Comparison of ENCODE assay signal across 8 mouse cellular contexts in the genomic region with DNA sequence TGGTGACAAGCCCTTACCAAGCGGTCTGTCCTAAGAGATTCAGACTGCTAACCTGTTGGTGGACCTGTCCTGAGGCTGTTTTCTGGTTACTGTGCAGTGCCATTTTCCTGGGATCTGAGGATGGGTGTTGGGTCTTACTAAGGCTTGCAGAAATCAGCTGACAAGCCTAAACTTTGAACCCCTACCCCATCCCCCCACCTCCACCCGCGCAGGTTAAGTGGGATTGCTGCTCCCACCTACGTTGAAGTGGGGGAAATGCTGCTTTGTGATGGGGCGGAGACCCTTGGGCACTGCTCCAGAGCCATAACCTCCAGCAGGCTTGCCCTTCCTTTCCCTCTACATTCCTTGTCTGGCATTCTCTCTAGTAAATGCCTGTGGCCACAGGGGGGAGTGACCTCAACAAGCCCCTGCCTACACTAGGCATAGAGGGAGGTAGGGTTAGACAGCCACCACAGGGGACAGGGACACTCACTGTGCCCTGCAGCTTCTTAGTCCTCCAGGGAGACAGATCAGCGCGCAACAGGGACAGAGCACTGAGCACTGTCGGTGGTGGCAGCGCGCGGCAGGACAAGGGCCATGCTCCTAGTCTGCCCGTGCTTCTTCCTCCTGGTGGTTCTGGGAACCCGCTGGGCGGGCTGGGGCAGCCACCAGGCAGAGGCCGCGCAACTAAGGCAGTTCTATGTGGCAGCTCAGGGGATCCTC. TPM values are rescaled to one million over a fixed set of nuclear protein-coding genes. Genes with fewer than 3 reads are reported as not detected.
DNase-seq lines count a peak whose midpoint lies in the region; ATAC-seq and TF ChIP-seq lines count a peak whose summit lies in the region.

TSS of gene F5 (plus strand) at position 452 of the 702 bp plus-strand sequence.

- H3K9ac ChIP-seq in intestine, embryonic 15.5 days: no peak within 1 kb of the TSS
- H3K9ac ChIP-seq in liver, embryonic 14.5 days (replicated peaks): no peak within 1 kb of the TSS

- TF ChIP-seq CTCF in liver, embryonic 14.5 days (IDR thresholded peaks at IDR 0.05; ENCODE audit: low read depth): peak; percentile 37

- no peak within 1 kb of the TSS for H3K27ac ChIP-seq in intestine, embryonic 15.5 days
- H3K27ac ChIP-seq in liver, embryonic 14.5 days: no peak within 1 kb of the TSS

- H3K4me3 ChIP-seq in erythroblast, embryonic 14.5 days (replicated peaks): peak within 1 kb of the TSS; percentile 31
- H3K4me3 ChIP-seq in intestine, embryonic 15.5 days (replicated peaks): no peak within 1 kb of the TSS
- H3K4me3 ChIP-seq in liver, embryonic 14.5 days (ENCODE audit: insufficient read depth in 1 of 2, low read depth in 2 of 2, low read length in 2 of 2): peak within 1 kb of the TSS; percentile 35 to 46

- TF ChIP-seq EP300 in liver, embryonic 14.5 days (IDR thresholded peaks at IDR 0.05; ENCODE audit: low read depth): no peak

- H3K4me2 ChIP-seq in intestine, embryonic 15.5 days (replicated peaks): peak within 1 kb of the TSS; percentile 39
- peak within 1 kb of the TSS; percentile 29 for H3K4me2 ChIP-seq in liver, embryonic 14.5 days (ENCODE audit: low read depth)

- DNase-seq in ES-CJ7 (ENCODE audit: low read depth, low spot score): peak; percentile 68
- no peak for DNase-seq in liver, embryonic 14.5 days (ENCODE audit: low read depth in 3 of 3, low spot score in 3 of 3)
- no peak for DNase-seq in spleen, adult 12 weeks (ENCODE audit: low spot score)
- DNase-seq in cerebellum, postnatal 14 days: no peak
- no peak for DNase-seq in cerebellum, adult 8-10 months

- no peaks in the 10 kb centered on the region for H3K4me1 ChIP-seq in erythroblast, embryonic 14.5 days (ENCODE audit: control insufficient read depth)
- 0 out of 2 replicates have a peak, but pooled peaks cover 5% of the 10 kb centered on the region for H3K4me1 ChIP-seq in intestine, embryonic 15.5 days (replicated peaks)
- H3K4me1 ChIP-seq in liver, embryonic 14.5 days (replicated peaks; ENCODE audit: control insufficient read depth in 2 of 2, insufficient read depth in 2 of 2, low read length in 1 of 2): peaks cover 0 to 4% of the 10 kb centered on the region in 2 experiments; a peak in 1 of 4 replicates

- no peaks in the 10 kb centered on the region for H3K27me3 ChIP-seq in erythroblast, embryonic 14.5 days (ENCODE audit: control insufficient read depth)
- H3K27me3 ChIP-seq in intestine, embryonic 15.5 days (replicated peaks): no peaks in the 10 kb centered on the region
- no peaks in the 10 kb centered on the region for H3K27me3 ChIP-seq in liver, embryonic 14.5 days (ENCODE audit: control insufficient read depth, insufficient read depth, low read length)

- no peaks in the 10 kb centered on the region for H3K9me3 ChIP-seq in erythroblast, embryonic 14.5 days (ENCODE audit: control insufficient read depth, low read length)
- H3K9me3 ChIP-seq in intestine, embryonic 15.5 days: no peaks in the 10 kb centered on the region
- no peaks in the 10 kb centered on the region for H3K9me3 ChIP-seq in liver, embryonic 14.5 days (ENCODE audit: control insufficient read depth, low read length)

- H3K36me3 ChIP-seq in erythroblast, embryonic 14.5 days (ENCODE audit: control insufficient read depth): no peaks in the 10 kb centered on the region
- no peaks in the 10 kb centered on the region for H3K36me3 ChIP-seq in intestine, embryonic 15.5 days
- H3K36me3 ChIP-seq in liver, embryonic 14.5 days (replicated peaks; ENCODE audit: control insufficient read depth, insufficient read depth, low read depth): no peaks in the 10 kb centered on the region

- ATAC-seq in erythroblast, adult 5-6 weeks (replicated peaks; ENCODE audit: low FRiP score, poor library complexity, severe bottlenecking): no peak
- ATAC-seq in intestine, embryonic 15.5 days: peak; percentile 49
- peak; percentile 56; the same call in 1 of the 2 replicates for ATAC-seq in liver, embryonic 14.5 days (ENCODE audit: insufficient read depth)

- 11% methylated on average over 16 of the region's 16 CpGs for WGBS in intestine, embryonic 15.5 days
- whole genome bisulfite sequencing in liver, embryonic 14.5 days (ENCODE audit: insufficient replicate concordance): 13% methylated on average over 16 of the region's 16 CpGs

RNA-seq across cellular contexts. Expression of gene F5, which starts in this region (rescaled TPM):
- polyA plus RNA-seq in erythroblast, embryonic 14.5 days (2012): 0.01 TPM in 2 replicates
- 12.7 and 15.8 TPM in 2 replicates for total RNA-seq in erythroblast, adult 5-6 weeks (2015; ENCODE audit: low replicate concordance)
- total RNA-seq in erythroblast, adult 5-6 weeks (2017; ENCODE audit: low replicate concordance): 6.0 and 6.2 TPM in 2 replicates
- polyA plus RNA-seq in intestine, embryonic 15.5 days (2015; fragmentation: Nextera tagmentation; extraction: Ambion mirVana): 0.43 and 0.44 TPM in 2 replicates
- polyA plus RNA-seq in liver, embryonic 14.5 days (2012; rRNA removed): 6.7 and 8.3 TPM in 2 replicates
- 11.6 and 11.9 TPM in 2 replicates for polyA plus RNA-seq in liver, embryonic 14.5 days (2014; fragmentation: Nextera tagmentation; extraction: Ambion mirVana)

Comparison
In these comparisons a context has a peak if more than half of its experiments do, and no peak if none do; other contexts are left out.
1. Peak in ATAC-seq and H3K4me2 ChIP-seq in intestine, embryonic 15.5 days; RNA of the gene not detected or under 1 TPM.